ENCODE assay signal across 8 mouse cellular contexts in genomic region chr3:87243654-87244053, GRCm38 (mm10). TPM values are rescaled to one million over a fixed set of nuclear protein-coding genes. Genes with fewer than 3 reads are reported as not detected.
DNase-seq lines count a peak whose midpoint lies in the region; ATAC-seq and TF ChIP-seq lines count a peak whose summit lies in the region.

No protein-coding gene starts in this region.

- H3K27me3 ChIP-seq in testis, adult 2 months (ENCODE audit: control insufficient read depth, insufficient read depth, low read length) = no peaks in the 10 kb centered on the region
- H3K27me3 ChIP-seq in embryonic facial prominence, embryonic 14.5 days (replicated peaks; ENCODE audit: control insufficient read depth, insufficient read depth, low read length) = no peaks in the 10 kb centered on the region
- H3K27me3 ChIP-seq in kidney, postnatal 0 days (ENCODE audit: insufficient read depth, low read length) = no peaks in the 10 kb centered on the region

- H3K36me3 ChIP-seq in testis, adult 2 months (ENCODE audit: control insufficient read depth, insufficient read depth, low read length) = no peaks in the 10 kb centered on the region
- no peaks in the 10 kb centered on the region for H3K36me3 ChIP-seq in embryonic facial prominence, embryonic 14.5 days (ENCODE audit: control insufficient read depth, insufficient read depth, low read length)
- no peaks in the 10 kb centered on the region for H3K36me3 ChIP-seq in kidney, postnatal 0 days (ENCODE audit: insufficient read depth, low read length)

- H3K9me3 ChIP-seq in embryonic facial prominence, embryonic 14.5 days (ENCODE audit: control insufficient read depth, low read length) = no peaks in the 10 kb centered on the region
- H3K9me3 ChIP-seq in kidney, postnatal 0 days (replicated peaks; ENCODE audit: low read length) = no peaks in the 10 kb centered on the region

- H3K4me3 ChIP-seq in testis, adult 2 months (ENCODE audit: control insufficient read depth, low read depth, low read length) = no peak overlapping the region
- H3K4me3 ChIP-seq in embryonic facial prominence, embryonic 14.5 days (ENCODE audit: low read depth, low read length) = no peak overlapping the region
- no peak overlapping the region for H3K4me3 ChIP-seq in kidney, postnatal 0 days (replicated peaks; ENCODE audit: low read depth, low read length)

- peak; percentile 21; the same call in 1 of the 2 replicates for TF ChIP-seq CTCF in testis, adult 2 months (IDR thresholded peaks at IDR 0.05; ENCODE audit: control insufficient read depth, insufficient read depth, insufficient replicate concordance, low read depth, low read length)
- peak; percentile 82 for TF ChIP-seq CTCF in kidney, postnatal 0 days (IDR thresholded peaks at IDR 0.05; ENCODE audit: low read depth)

- ATAC-seq in embryonic facial prominence, embryonic 14.5 days (ENCODE audit: low read depth) = no peak
- no peak for ATAC-seq in kidney, postnatal 0 days (replicated peaks; ENCODE audit: low FRiP score, low read depth)

- no peak for TF ChIP-seq POLR2A in testis, adult 2 months (IDR thresholded peaks at IDR 0.05; ENCODE audit: control insufficient read depth, low read depth, low read length)

- DNase-seq in adrenal gland, adult 2 months = peak; percentile 18
- DNase-seq in adrenal gland, postnatal 4 days (ENCODE audit: low spot score in 2 of 2) = no peak
- DNase-seq in testis, postnatal 14 days (ENCODE audit: low spot score) = no peak
- DNase-seq in embryonic facial prominence, embryonic 14.5 days (ENCODE audit: low spot score) = peak; percentile 56
- peak; percentile 84 for DNase-seq in kidney, postnatal 0 days (ENCODE audit: low spot score)
- DNase-seq in lung, postnatal 14 days = peak; percentile 31
- DNase-seq in spleen, postnatal 36 days (ENCODE audit: low spot score in 2 of 2) = peak; percentile 36 to 44

- no peak overlapping the region for H3K4me2 ChIP-seq in embryonic facial prominence, embryonic 14.5 days (ENCODE audit: low read depth, low read length)
- H3K4me2 ChIP-seq in kidney, postnatal 0 days (ENCODE audit: low read length) = no peak overlapping the region

- H3K27ac ChIP-seq in testis, adult 2 months (ENCODE audit: control insufficient read depth, insufficient read depth, low read depth, low read length) = no peak overlapping the region
- no peak overlapping the region for H3K27ac ChIP-seq in embryonic facial prominence, embryonic 14.5 days (replicated peaks; ENCODE audit: low read depth, low read length)
- H3K27ac ChIP-seq in kidney, postnatal 0 days = no peak overlapping the region

- H3K9ac ChIP-seq in embryonic facial prominence, embryonic 14.5 days (ENCODE audit: low read depth, low read length) = no peak overlapping the region
- H3K9ac ChIP-seq in kidney, postnatal 0 days (ENCODE audit: low read depth, low read length) = no peak overlapping the region

- H3K4me1 ChIP-seq in testis, adult 2 months (ENCODE audit: control insufficient read depth, insufficient read depth, low read length) = no peaks in the 10 kb centered on the region; the same call in 1 of the 2 replicates
- no peaks in the 10 kb centered on the region for H3K4me1 ChIP-seq in embryonic facial prominence, embryonic 14.5 days (ENCODE audit: control insufficient read depth, insufficient read depth, low read length)
- H3K4me1 ChIP-seq in kidney, postnatal 0 days (replicated peaks; ENCODE audit: insufficient read depth, low read length) = no peaks in the 10 kb centered on the region

- 5% methylated on average over 2 of the region's 2 CpGs for WGBS in embryonic facial prominence, embryonic 14.5 days
- 4% methylated on average over 2 of the region's 2 CpGs for WGBS in kidney, postnatal 0 days

RNA-seq across cellular contexts. Expression of gene Fcrls, which starts 19.9 kb away (rescaled TPM):
- 1 to 10 TPM; 2.9 to 6.3 TPM for total RNA-seq in adrenal gland, adult 2 months (2021)
- polyA plus RNA-seq in adrenal gland, adult 2 months (2012; rRNA removed) = 1.9 and 2.1 TPM in 2 replicates
- 1 to 10 TPM; 3.9 to 4.0 TPM for total RNA-seq in adrenal gland, postnatal 4 days (2021)
- polyA plus RNA-seq in testis, adult 2 months (2012; rRNA removed) = 0.65 and 0.75 TPM in 2 replicates
- 20.2 and 23.1 TPM in 2 replicates for polyA plus RNA-seq in embryonic facial prominence, embryonic 14.5 days (2014; fragmentation: Nextera tagmentation; extraction: Ambion mirVana)
- polyA plus RNA-seq in kidney, postnatal 0 days (2015; fragmentation: Nextera tagmentation; extraction: Ambion mirVana) = 4.6 and 5.7 TPM in 2 replicates

Comparison
In these comparisons a context has a peak if more than half of its experiments do, and no peak if none do; other contexts are left out.
1. DNase-seq: peak in adrenal gland, adult 2 months (single experiment), embryonic facial prominence, embryonic 14.5 days (single experiment), kidney, postnatal 0 days (single experiment), lung, postnatal 14 days (single experiment) and spleen, postnatal 36 days (2 of 2); none in adrenal gland, postnatal 4 days (0 of 2) and testis, postnatal 14 days (single experiment).